Mouse (Mus musculus): ENCODE data around the gene Evc.

The Evc gene

GRCm38 (mm10) chr5:37240550-37240949 lies 96.1 kb downstream of the Evc start:
- no peak for DNase-seq
